Mouse (Mus musculus) CH12.LX (cell line): ENCODE data around the gene Abhd11. TPM values are rescaled to one million over a fixed set of nuclear protein-coding genes. Genes with fewer than 3 reads are reported as not detected.

Experiments
- DNase-seq: peaks from one replicate; pipeline ENCODE4 v3.0.0-alpha.2; 2013; ENCODE audit errors: extremely low read depth
- H3K27ac ChIP-seq: 2 replicates; pipeline ENCODE4 v1.5.1; 2012; ENCODE audit warnings: low read depth, mild to moderate bottlenecking, control low read depth, moderate library complexity; ENCODE audit not compliant: insufficient read depth
- H3K27me3 ChIP-seq: replicated peaks from 2 replicates; pipeline ENCODE3; 2012; ENCODE audit warnings: inconsistent platforms
- H3K36me3 ChIP-seq, 2 experiments: replicated peaks in 1 of 2; 2 replicates each; pipeline versions ENCODE3 to v1.6.1; 2012; ENCODE audit warnings: inconsistent platforms in 1 of 2, low read length in 1 of 2, mild to moderate bottlenecking in 1 of 2, mixed read lengths in 1 of 2, moderate library complexity in 1 of 2; ENCODE audit not compliant: control insufficient read depth in 1 of 2, insufficient read depth in 1 of 2
- H3K4me1 ChIP-seq, 2 experiments: 2 replicates each; pipeline ENCODE4 v1.6.1; 2012; ENCODE audit warnings: inconsistent platforms in 1 of 2, moderate library complexity in 1 of 2; ENCODE audit not compliant: insufficient read depth in 2 of 2, control insufficient read depth in 1 of 2
- H3K4me2 ChIP-seq: 2 replicates; pipeline ENCODE4 v1.6.1; 2012; ENCODE audit warnings: low read depth, mild to moderate bottlenecking, control low read depth; ENCODE audit not compliant: poor library complexity, insufficient read depth, severe bottlenecking
- H3K4me3 ChIP-seq, 3 experiments: fragments of 150-350 bp in 1 of 3; sonication (generic) in 1 of 3; replicated peaks in 1 of 3; 2 replicates each; pipeline versions ENCODE3 to v1.5.1; 2011 to 2012; ENCODE audit warnings: low read depth in 2 of 3, low read length in 2 of 3, mild to moderate bottlenecking in 2 of 3, moderate library complexity in 2 of 3, control low read depth in 1 of 3, improper control_type of control experiment in 1 of 3, inconsistent platforms in 1 of 3, mixed read lengths in 1 of 3; ENCODE audit not compliant: poor library complexity in 1 of 3
- H3K79me2 ChIP-seq: replicated peaks from 2 replicates; pipeline ENCODE4 v1.6.1; 2012; ENCODE audit warnings: mild to moderate bottlenecking, moderate library complexity; ENCODE audit not compliant: control insufficient read depth, poor library complexity, insufficient read depth, severe bottlenecking; ENCODE audit errors: extremely low read depth
- H3K9ac ChIP-seq: 2 replicates; pipeline ENCODE4 v1.6.1; 2012; ENCODE audit warnings: low read depth, mild to moderate bottlenecking, control low read depth, moderate library complexity; ENCODE audit not compliant: insufficient read depth
- H3K9me3 ChIP-seq: replicated peaks from 2 replicates; pipeline ENCODE3; 2012; ENCODE audit warnings: low read length, inconsistent platforms, mixed read lengths
- BHLHE40 ChIP-seq: IDR thresholded peaks from 2 replicates; pipeline ENCODE4 v1.6.1; 2011; ENCODE audit warnings: mild to moderate bottlenecking, low read depth, low read length, improper control_type of control experiment
- CTCF ChIP-seq, 2 experiments: IDR thresholded peaks in 1 of 2; conservative IDR thresholded peaks in 1 of 2; 2 replicates each; pipeline ENCODE4 v1.5.1; 2011 to 2012; ENCODE audit warnings: low read depth in 2 of 2, low read length in 2 of 2, improper control_type of control experiment in 1 of 2, inconsistent platforms in 1 of 2, mild to moderate bottlenecking in 1 of 2, moderate library complexity in 1 of 2
- HCFC1 ChIP-seq: IDR thresholded peaks from 2 replicates; pipeline ENCODE4 v1.6.1; 2012; ENCODE audit warnings: low read depth, mild to moderate bottlenecking, inconsistent platforms, low read length, improper control_type of control experiment
- JUN ChIP-seq: IDR thresholded peaks from 2 replicates; pipeline ENCODE4 v1.6.1; 2011; ENCODE audit warnings: low read depth, mild to moderate bottlenecking, low read length, improper control_type of control experiment, moderate library complexity; ENCODE audit not compliant: insufficient read depth
- KAT2A ChIP-seq: IDR thresholded peaks from 2 replicates; pipeline ENCODE4 v1.6.1; 2012; ENCODE audit warnings: low read length, improper control_type of control experiment, inconsistent platforms; ENCODE audit not compliant: insufficient replicate concordance
- MAX ChIP-seq: IDR thresholded peaks from 2 replicates; pipeline ENCODE4 v1.6.1; 2011; ENCODE audit warnings: low read length, improper control_type of control experiment
- MXI1 ChIP-seq: IDR thresholded peaks from 2 replicates; pipeline ENCODE4 v1.6.1; 2011; ENCODE audit warnings: mild to moderate bottlenecking, low read depth, low read length, improper control_type of control experiment
- NRF1 ChIP-seq: IDR thresholded peaks from 2 replicates; pipeline ENCODE4 v1.6.1; 2014; ENCODE audit warnings: low read depth, mild to moderate bottlenecking, inconsistent platforms, low read length, improper control_type of control experiment, moderate library complexity
- PAX5 ChIP-seq: IDR thresholded peaks from 2 replicates; pipeline ENCODE4 v1.6.1; 2012; ENCODE audit warnings: low read length, inconsistent platforms, mixed read lengths
- POLR2A ChIP-seq: IDR thresholded peaks from 2 replicates; pipeline ENCODE4 v1.6.1; 2011; ENCODE audit warnings: low read depth, mild to moderate bottlenecking, improper control_type of control experiment, low read length
- POLR2AphosphoS2 ChIP-seq: IDR thresholded peaks from 2 replicates; pipeline ENCODE4 v1.6.1; 2011; ENCODE audit warnings: low read depth, low read length, improper control_type of control experiment
- RAD21 ChIP-seq: IDR thresholded peaks from 2 replicates; pipeline ENCODE4 v1.6.1; 2011; ENCODE audit warnings: low read depth, mild to moderate bottlenecking, low read length, improper control_type of control experiment, moderate library complexity
- RCOR1 ChIP-seq: conservative IDR thresholded peaks from 2 replicates; pipeline ENCODE4 v1.6.1; 2012; ENCODE audit warnings: low read depth, mild to moderate bottlenecking, inconsistent platforms, low read length, improper control_type of control experiment
- SIN3A ChIP-seq: IDR thresholded peaks from 2 replicates; pipeline ENCODE4 v1.6.1; 2012; ENCODE audit warnings: low read length, improper control_type of control experiment, inconsistent platforms
- SMC3 ChIP-seq: IDR thresholded peaks from 2 replicates; pipeline ENCODE4 v1.6.1; 2011; ENCODE audit warnings: low read depth, low read length, improper control_type of control experiment
- ZC3H11A ChIP-seq: IDR thresholded peaks from 2 replicates; pipeline ENCODE4 v1.6.1; 2012; ENCODE audit warnings: low read depth, mild to moderate bottlenecking, inconsistent platforms, low read length, improper control_type of control experiment
- ZKSCAN1 ChIP-seq: IDR thresholded peaks from 2 replicates; pipeline ENCODE4 v1.6.1; 2012; ENCODE audit warnings: low read depth, inconsistent platforms, low read length, improper control_type of control experiment, borderline replicate concordance
- ZNF384 ChIP-seq: IDR thresholded peaks from 2 replicates; pipeline ENCODE4 v1.6.1; 2012; ENCODE audit warnings: low read depth, low read length, improper control_type of control experiment, inconsistent platforms
- dilution Hi-C: fragments of 300-500 bp; cut with MboI; formaldehyde crosslinking; loops from 2 replicates; pipeline ENCODE4 v1.14.3; 2020; ENCODE audit warnings: low sequenced_read_pairs; ENCODE audit not compliant: extremely low pct_unique_long_range_greater_than_20kb, extremely low pct_ligation_motif_present
- in situ Hi-C: fragments of 300-500 bp; cut with MboI; formaldehyde crosslinking; loops from 3 replicates; pipeline ENCODE4 v1.14.3; 2019; ENCODE audit warnings: low sequenced_read_pairs, low pct_ligation_motif_present, low pct_unique_long_range_greater_than_20kb, mixed read lengths
- polyA plus RNA-seq: library from polyadenylated mRNA; unstranded; fragments of >175 nt; gene quantifications from 2 replicates; pipeline ENCODE4 v1.2.1, GENCODE M21; 2012; ENCODE audit warnings: low read depth; ENCODE audit not compliant: insufficient read length
- total RNA-seq, 2 experiments: library from RNA; depleted of rRNA; stranded (reverse); fragments of 300-350 nt in 1 of 2; fragments of >200 nt in 1 of 2; gene quantifications; 2 replicates each; pipeline ENCODE4 v1.2.3; 2012 to 2014

The Abhd11 gene
- total and polyA plus RNA-seq, 3 experiments, result 32.1 to 36.6 (median 36.0) TPM

DNA sequence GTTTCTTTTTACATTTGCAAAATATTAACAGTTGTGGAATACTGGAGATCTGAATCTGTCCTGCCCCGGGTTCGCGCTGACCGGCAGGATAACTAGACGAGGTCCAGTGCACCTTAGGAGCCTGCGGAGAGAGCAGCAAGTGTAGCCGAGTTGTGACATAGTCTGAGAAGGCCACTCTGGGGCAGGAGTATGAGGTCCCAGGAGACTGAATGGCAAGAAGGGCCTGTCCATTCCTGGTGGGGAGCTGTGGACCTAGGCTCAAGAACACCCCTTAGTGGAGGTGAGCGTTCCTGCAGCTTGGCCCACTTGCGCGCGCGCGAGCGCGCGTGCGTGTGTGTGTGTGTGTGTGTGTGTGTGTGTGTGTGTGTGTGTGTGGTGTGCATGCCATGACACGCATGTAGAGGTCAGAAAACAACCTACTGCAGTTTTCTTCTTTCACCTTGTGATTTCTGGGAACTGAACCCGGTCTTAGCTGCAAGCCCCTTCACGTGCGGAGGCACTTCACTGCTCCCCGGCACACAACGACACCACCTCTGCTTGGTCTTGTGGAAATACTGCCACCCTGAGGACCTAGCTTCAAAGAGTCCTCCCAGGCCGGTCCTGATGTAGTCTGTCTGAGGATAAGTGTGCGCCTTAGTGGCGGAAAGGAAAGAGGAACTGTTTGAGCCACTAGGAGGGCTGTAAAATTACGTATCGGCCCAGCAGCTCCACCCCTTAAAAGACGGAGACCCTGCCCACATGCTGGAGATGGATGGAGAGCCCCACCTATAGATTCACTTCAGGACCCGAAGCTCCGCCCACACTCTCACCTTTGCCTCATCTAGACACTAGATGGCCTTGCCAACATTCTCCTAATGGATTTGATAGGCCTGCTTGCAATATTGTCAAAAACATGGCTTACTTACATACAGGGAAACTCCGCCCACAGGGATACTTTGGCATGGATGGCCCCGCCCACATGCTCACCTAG lies 42.8 kb upstream of the Abhd11 start:
- peak overlapping the region; percentile 91 for H3K4me2 ChIP-seq
- dilution Hi-C loops (no loop called here), in situ Hi-C loops (no loop called here)
- H3K36me3 ChIP-seq, result no peaks in the 10 kb centered on the region
- DNase-seq, result peak; percentile 89
- 0 out of 2 replicates have a peak, but pooled peaks have one; percentile 33 for TF ChIP-seq POLR2A
- TF ChIP-seq JUN, result no peak
- peak; percentile 18; the same call in 1 of the 2 replicates for TF ChIP-seq MXI1
- peak; percentile 68 for TF ChIP-seq NRF1
- TF ChIP-seq ZC3H11A, result no peak; the same call in 1 of the 2 replicates
- TF ChIP-seq BHLHE40, result peak; percentile 88
- no peak for TF ChIP-seq HCFC1
- 0 out of 2 replicates have a peak, but pooled peaks have one; percentile 13 for TF ChIP-seq MAX
- 0 out of 2 replicates have a peak, but pooled peaks have one; percentile 51 for TF ChIP-seq SIN3A
- 0 out of 2 replicates have a peak, but pooled peaks have one; percentile 55 for TF ChIP-seq RCOR1
- TF ChIP-seq KAT2A, result no peak
- TF ChIP-seq RAD21, result peak; percentile 54
- peak; percentile 41; the same call in 1 of the 2 replicates for TF ChIP-seq SMC3
- no peak for TF ChIP-seq POLR2AphosphoS2
- TF ChIP-seq CTCF (conservative IDR thresholded peaks at IDR 0.05 in 1 of 2, IDR thresholded peaks at IDR 0.05 in 1 of 2; ENCODE audit: low read depth in 2 of 2, low read length in 2 of 2), result peak in 1 of 2 experiments; percentile 64; a peak in 2 of 4 replicates
- H3K9ac ChIP-seq, result peak overlapping the region; percentile 15; the same call in 1 of the 2 replicates
- peaks cover 34% of the 10 kb centered on the region for H3K27me3 ChIP-seq
- H3K79me2 ChIP-seq, result no peaks in the 10 kb centered on the region
- no peak overlapping the region for H3K27ac ChIP-seq
- peaks cover 0 to 26% of the 10 kb centered on the region in 2 experiments; a peak in 2 of 4 replicates for H3K4me1 ChIP-seq
- peak overlapping the region in 1 of 3 experiments; percentile 0 for H3K4me3 ChIP-seq
- no peaks in the 10 kb centered on the region for H3K9me3 ChIP-seq

DNA sequence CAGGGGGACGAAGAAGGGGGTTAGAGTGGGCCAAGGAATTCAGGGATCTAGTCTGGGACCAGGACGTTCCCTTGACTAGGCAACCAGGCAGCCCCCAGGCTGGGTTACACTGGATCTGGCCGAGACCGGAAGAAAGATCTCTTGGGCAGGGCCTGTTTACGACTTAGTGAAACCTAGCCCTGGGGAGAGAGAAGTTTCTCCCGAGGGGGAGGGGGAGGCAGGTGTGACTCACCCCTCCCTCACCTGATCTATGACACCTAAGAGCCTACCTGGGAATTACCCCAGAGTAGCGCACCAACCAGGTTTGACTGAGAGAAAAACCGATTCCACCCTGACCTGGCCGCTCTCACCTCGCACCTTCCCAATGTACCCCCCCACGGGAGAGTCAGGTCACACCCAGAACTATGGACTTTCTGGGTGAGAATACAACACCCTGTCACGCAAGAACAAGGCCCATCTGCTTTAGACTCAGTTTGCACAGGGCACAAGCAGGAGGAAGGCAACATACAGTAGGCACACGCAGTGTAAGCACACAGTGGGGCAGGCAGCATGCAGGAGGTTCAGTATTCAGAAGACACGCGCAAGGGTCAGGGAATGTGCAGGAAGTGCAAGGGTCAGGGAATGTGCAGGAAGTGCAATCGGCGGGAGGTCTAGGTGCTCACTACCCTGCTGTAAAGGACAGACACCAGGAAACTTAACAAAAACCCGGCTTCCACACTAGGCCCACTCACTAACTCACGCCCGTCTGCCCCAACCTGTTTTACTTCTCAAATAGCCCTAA lies 41.6 kb upstream of the Abhd11 start:
- Histone ChIP-seq H3K9ac (no peak overlapping the region), H3K9me3 (no peaks in the 10 kb centered on the region), H3K36me3 (no peaks in the 10 kb centered on the region), H3K4me2 (no peak overlapping the region), H3K27ac (no peak overlapping the region), H3K4me1 (peaks cover 0 to 19% of the 10 kb centered on the region in 2 experiments; a peak in 2 of 4 replicates), H3K79me2 (no peaks in the 10 kb centered on the region), H3K4me3 (no peak overlapping the region), H3K27me3 (peaks cover 36% of the 10 kb centered on the region)
- DNase-seq, result no peak
- in situ Hi-C loops (no loop called here), dilution Hi-C loops (no loop called here)
- TF ChIP-seq ZNF384 (no peak), PAX5 (no peak), HCFC1 (no peak), ZKSCAN1 (no peak), CTCF (conservative IDR thresholded peaks at IDR 0.05 in 1 of 2, IDR thresholded peaks at IDR 0.05 in 1 of 2; ENCODE audit: low read depth in 2 of 2, low read length in 2 of 2) (no peak)
